Mouse (Mus musculus) cerebral cortex, adult 2 months (tissue): ENCODE results near the gene Sdsl.

Experiments used
- WGBS: fragments of 180-500 bp; shearing (Covaris S2); methylation state at CpG from one replicate; pipeline ENCODE4 v1.1.7; 2018; 5-methylcytosine and 5-hydroxymethylcytosine counted together

Gene Sdsl

GRCm38 (mm10) chr5:120429692-120430091 is 42.9 kb downstream of the Sdsl start:
- 45% methylated on average over 6 of the region's 6 CpGs for WGBS

- 8% methylated on average over 5 of the region's 6 CpGs for WGBS
These were observed 43.6 kb downstream of the Sdsl start for GRCm38 (mm10) chr5:120428990-120429389.

- 6% methylated on average over 21 of the region's 21 CpGs for WGBS
These were observed 44.3 kb downstream of the Sdsl start for GRCm38 (mm10) chr5:120428189-120428838.

GRCm38 (mm10) chr5:120427451-120427938 is 45.1 kb downstream of the Sdsl start:
- 2% methylated on average over 33 of the region's 33 CpGs for WGBS

GRCm38 (mm10) chr5:120426572-120426971 is 46.0 kb downstream of the Sdsl start:
- WGBS: 4% methylated on average over 10 of the region's 10 CpGs

GRCm38 (mm10) chr5:120425711-120426110 is 46.9 kb downstream of the Sdsl start:
- 2% methylated on average over 20 of the region's 20 CpGs for WGBS

GRCm38 (mm10) chr5:120424657-120425056 is 48.0 kb downstream of the Sdsl start:
- WGBS: 3% methylated on average over 11 of the region's 11 CpGs

GRCm38 (mm10) chr5:120424039-120424438 is 48.6 kb downstream of the Sdsl start:
- 9% methylated on average over 19 of the region's 19 CpGs for WGBS

- WGBS: 66% methylated on average over 8 of the region's 8 CpGs
These were observed 52.5 kb downstream of the Sdsl start for GRCm38 (mm10) chr5:120420106-120420505.

GRCm38 (mm10) chr5:120413436-120413835 is 59.2 kb downstream of the Sdsl start:
- WGBS: 87% methylated on average over 6 of the region's 6 CpGs

GRCm38 (mm10) chr5:120409385-120410378 is 62.9 kb downstream of the Sdsl start:
- 2% methylated on average over 41 of the region's 41 CpGs for WGBS

GRCm38 (mm10) chr5:120408933-120409332 is 63.7 kb downstream of the Sdsl start:
- WGBS: 60% methylated on average over 14 of the region's 14 CpGs
